Mouse (Mus musculus): ENCODE data around the gene Atrnl1.

- TF ChIP-seq POLR2A (IDR thresholded peaks at IDR 0.05; ENCODE audit: extremely low read depth, insufficient read depth, low read length): no peak
- TF ChIP-seq CTCF (IDR thresholded peaks at IDR 0.05; ENCODE audit: extremely low read depth, insufficient read depth, low read length): no peak
Measured at GRCm38 (mm10) chr19:58023216-58023825, 412.5 kb downstream of the Atrnl1 start.
